Mouse (Mus musculus) 3134 (cell line): ENCODE measurements around the gene Zfp414.

Experiments
- DNase-seq: peaks from one replicate; pipeline ENCODE4 v3.0.0-alpha.2; 2011; ENCODE audit warnings: low spot score; ENCODE audit not compliant: insufficient read length; ENCODE audit errors: extremely low read depth

Gene Zfp414

DNA sequence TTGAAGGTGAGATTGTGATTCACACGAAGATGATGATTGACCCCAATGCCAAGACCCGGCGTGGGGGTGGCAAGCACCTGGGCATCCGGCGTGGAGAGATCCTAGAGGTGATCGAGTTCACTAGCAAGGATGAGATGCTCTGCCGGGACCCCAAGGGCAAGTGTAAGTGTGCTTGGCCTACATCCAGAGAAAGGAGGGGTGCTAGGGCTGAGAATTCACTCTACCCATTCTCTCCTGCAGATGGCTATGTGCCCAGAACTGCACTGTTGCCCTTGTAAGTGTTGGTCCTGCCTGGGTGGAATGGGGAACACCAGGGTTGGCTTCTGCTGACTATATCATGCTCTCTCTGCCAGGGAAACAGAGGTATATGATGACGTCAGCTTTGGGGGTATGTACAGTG is 16.2 kb downstream of the Zfp414 start:
- no peak for DNase-seq

DNA sequence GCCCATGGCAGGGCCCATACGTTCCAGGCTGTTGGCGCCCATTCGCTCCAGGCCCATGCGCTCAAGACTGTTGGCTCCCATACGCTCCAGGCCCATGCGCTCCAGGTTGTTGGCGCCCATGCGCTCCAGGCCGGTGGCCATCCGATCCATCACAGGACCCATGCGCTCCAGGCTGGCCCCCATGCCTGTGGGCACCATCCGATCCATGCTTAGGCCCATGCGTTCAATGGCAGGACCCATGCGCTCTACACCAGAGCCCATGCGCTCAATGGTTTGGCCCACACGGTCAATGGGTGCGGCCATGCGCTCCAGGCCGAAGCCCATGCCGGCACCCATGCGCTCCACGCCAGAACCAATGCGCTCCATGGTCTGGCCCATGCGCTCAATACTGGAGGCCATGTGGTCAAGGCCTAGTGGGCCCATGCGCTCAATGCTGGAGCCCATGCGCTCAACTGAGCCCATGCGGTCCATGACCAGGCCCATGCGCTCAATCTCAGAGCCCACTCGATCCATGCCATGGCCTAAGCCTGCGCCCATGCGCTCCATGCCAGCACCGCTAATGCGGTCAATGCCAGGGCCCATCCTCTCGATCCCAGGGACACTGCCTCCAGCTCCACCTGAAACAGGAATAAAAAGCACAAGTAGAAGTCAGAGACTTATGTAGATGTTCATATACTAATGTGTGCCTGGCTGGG is 21.0 kb downstream of the Zfp414 start:
- no peak for DNase-seq

DNA sequence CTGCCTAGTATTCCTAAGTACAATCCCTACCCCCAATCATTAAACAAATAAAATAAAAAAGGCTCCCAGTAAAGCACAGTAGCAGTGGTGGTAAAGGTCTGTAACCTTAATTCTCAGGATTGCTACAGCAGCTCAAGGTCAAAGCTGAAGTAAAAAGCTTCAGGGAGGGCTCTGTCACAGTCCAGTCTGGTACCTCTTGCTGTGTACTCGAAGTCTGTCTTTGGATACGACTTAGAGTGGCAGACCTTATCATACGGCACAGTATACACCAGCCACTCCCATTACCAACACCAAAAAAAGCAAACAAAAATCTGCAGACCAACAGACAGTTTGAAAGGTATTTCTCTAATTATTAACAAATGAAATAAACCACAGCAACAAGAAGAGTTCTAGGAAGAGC is 37.9 kb downstream of the Zfp414 start:
- no peak for DNase-seq

DNA sequence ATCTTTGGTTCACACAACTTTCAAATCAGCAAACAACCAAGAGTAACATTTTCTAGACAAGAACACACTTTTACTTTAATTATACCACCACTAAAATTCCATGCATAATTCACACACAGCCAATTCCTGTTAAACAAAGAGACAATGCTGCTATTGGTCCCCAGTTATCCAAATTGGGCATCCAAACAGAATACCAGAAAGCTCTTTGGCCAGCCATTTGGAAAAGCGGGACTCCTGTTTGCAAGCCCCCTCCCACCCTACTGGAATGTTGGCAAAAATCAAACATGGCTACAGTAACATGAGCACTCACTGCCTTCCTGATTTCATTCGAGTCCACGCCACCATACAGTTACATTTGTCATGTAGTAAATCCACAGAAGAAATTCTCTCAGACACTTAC is 40.8 kb downstream of the Zfp414 start:
- DNase-seq, result no peak

DNA sequence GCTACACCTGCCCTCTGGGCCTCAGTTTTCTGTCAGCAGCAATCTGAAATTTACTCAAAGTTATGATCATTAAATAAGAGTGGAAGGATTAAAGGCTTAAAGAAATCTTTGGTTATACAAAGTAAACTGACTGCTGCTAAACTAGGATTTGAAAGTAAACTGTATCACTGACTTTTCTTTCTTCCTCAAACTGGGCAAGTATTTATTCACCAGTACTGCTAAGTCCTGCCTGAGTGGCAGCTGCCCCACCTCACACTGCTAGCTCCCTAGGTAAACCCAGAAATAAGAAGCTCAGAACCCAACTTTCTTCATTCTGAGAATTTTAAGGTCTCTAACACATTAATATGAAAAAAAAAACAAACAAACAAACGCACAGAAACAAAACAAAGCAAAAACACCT is 44.9 kb downstream of the Zfp414 start:
- DNase-seq, result no peak

DNA sequence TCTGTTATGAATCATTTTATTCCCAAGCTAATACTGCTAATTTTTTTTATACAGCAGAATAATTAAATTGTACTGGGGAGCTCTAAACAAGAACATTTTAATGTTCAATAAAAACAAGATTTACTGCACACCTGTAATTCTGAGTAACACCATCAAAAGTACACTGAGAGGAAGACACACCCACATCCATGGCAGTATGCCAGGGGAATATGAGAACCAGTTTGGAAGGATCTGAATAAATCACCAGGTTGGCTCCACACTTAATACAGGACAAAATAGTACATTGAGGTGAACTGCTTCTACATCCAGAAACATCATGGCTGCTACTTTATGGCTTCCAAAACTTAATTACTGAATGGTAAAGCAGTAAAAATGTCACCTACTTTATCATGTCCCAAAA is 46.6 kb downstream of the Zfp414 start:
- no peak for DNase-seq

DNA sequence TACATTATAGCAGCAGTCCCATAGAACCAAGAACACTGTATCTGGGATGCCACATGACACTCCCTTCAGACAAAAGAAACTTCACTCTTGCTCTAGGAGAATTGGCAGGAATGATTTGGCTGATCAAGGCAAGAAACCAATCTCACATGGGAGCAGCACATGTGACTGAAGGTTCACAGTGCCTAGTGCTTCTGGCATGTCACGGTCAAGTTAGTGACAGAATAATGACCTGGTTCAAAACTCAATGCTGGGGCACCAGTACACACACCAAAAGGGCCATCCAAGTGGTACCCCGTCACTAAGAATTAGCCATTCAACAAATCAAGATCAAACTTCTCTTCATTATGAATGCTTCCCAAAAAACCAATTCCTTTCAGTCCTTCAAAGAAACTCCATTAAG is 47.2 kb downstream of the Zfp414 start:
- DNase-seq, result no peak

DNA sequence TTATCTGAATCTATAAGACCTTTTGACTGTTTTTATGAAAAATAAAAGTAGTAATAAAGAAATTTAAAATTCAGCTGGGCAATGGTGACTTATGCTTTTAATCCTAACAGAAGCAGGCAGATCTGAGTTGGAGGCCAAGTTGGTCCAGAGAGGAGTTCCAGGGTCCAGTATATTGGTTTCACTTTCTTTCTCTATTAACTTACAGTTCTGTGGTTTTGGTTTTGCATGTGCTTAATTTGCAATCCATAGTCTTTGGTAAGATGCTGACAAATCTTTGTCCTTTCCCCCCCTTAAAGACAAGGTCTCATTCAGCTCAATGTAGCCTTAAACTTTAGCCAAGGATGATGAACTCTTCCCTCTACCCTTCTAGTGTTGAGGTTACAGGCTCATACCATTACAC is 49.9 kb downstream of the Zfp414 start:
- no peak for DNase-seq
